Mouse (Mus musculus) kidney, adult 2 months (tissue): ENCODE results near the gene Nav2. TPM values are rescaled to one million over a fixed set of nuclear protein-coding genes. Genes with fewer than 3 reads are reported as not detected.

Experiments
- DNase-seq: peaks from one replicate; pipeline ENCODE4 v3.0.0; 2021
- H3K27ac ChIP-seq: fragments of 200-500 bp; 2 replicates; pipeline ENCODE4 v1.5.1; 2012; ENCODE audit warnings: low read depth, low read length, control low read depth, inconsistent platforms; ENCODE audit not compliant: insufficient read depth
- H3K27me3 ChIP-seq: fragments of 200-500 bp; replicated peaks from 2 replicates; pipeline ENCODE4 v1.6.1; 2012; ENCODE audit warnings: mild to moderate bottlenecking, moderate library complexity, low read length, inconsistent platforms; ENCODE audit not compliant: control insufficient read depth, insufficient read depth
- H3K36me3 ChIP-seq: fragments of 200-500 bp; 2 replicates; pipeline ENCODE4 v1.6.1; 2012; ENCODE audit warnings: mild to moderate bottlenecking, moderate library complexity, low read length, inconsistent platforms; ENCODE audit not compliant: control insufficient read depth, insufficient read depth
- H3K4me1 ChIP-seq: fragments of 200-500 bp; 2 replicates; pipeline ENCODE4 v1.6.1; 2011; ENCODE audit warnings: low read length; ENCODE audit not compliant: control insufficient read depth, insufficient read depth
- H3K4me3 ChIP-seq: fragments of 200-500 bp; 2 replicates; pipeline ENCODE4 v1.5.1; 2011; ENCODE audit warnings: mild to moderate bottlenecking, low read depth, low read length, control low read depth; ENCODE audit not compliant: insufficient read depth
- CTCF ChIP-seq: fragments of 200-500 bp; conservative IDR thresholded peaks from 2 replicates; pipeline ENCODE4 v1.5.1; 2011; ENCODE audit warnings: low read depth, mild to moderate bottlenecking, control low read depth, low read length, moderate library complexity, mixed read lengths; ENCODE audit not compliant: insufficient read depth, insufficient read length
- POLR2A ChIP-seq: fragments of 200-500 bp; IDR thresholded peaks from one replicate; pipeline ENCODE4 v1.6.1; 2011; ENCODE audit warnings: low read depth, low read length, control low read depth
- WGBS: fragments of 180-500 bp; shearing (Covaris S2); methylation state at CpG from one replicate; pipeline ENCODE4 v1.1.7; 2018; 5-methylcytosine and 5-hydroxymethylcytosine counted together
- polyA plus RNA-seq: library from polyadenylated mRNA; depleted of rRNA; stranded (reverse); fragments of >200 nt; gene quantifications from 2 replicates; pipeline ENCODE4 v1.2.3, GENCODE M21; 2012

The Nav2 gene
- polyA plus RNA-seq, 1 experiment = 18.3 TPM

DNA sequence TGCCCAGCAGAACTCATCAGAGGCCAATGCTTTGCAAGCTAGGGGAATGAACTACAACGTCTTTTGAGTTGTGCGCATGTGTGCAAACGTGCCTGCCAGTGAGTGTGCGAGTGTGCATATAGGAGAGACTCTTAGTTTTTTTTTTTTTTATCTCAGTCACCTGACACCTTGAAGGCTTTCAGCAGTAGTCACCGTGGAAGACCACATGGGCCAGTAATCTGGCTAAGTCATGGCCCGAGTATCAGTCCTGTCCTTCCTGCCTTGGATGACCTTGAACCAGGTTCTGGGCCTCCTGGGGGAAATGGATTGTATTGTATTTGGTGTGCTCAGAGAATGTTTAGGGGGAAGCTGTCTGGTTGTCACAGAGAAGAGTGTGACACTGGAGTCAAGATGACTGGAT, 625.7 kb downstream of the Nav2 start:
- WGBS = 52% methylated on average over 6 of the region's 6 CpGs
- Histone ChIP-seq H3K4me1 (peaks cover 11% of the 10 kb centered on the region), H3K27me3 (no peaks in the 10 kb centered on the region), H3K4me3 (no peak overlapping the region), H3K27ac (peak overlapping the region; percentile 54), H3K36me3 (no peaks in the 10 kb centered on the region)
- TF ChIP-seq CTCF (no peak), POLR2A (no peak)
- no peak for DNase-seq

DNA sequence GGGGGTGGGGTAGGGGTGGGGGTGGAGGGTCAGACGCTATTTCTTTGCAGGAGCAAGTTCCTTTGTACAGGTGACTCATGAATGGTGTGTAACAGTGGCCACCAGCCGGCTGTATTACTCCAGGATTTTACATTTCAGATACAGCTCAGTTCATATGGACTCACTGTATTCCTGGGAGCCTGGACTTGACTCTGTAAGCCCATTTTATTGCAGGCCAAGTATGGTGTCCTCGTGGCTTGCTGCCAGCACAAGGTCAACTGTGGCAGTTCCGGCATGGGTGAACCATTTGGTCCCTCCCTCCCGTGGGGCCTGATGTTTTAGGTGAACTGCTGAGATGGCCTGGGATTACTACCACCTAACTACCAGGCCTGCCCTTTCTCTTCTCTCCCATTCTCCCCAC, 629.8 kb downstream of the Nav2 start:
- H3K36me3 ChIP-seq = no peaks in the 10 kb centered on the region
- peak; percentile 66 for DNase-seq
- no peaks in the 10 kb centered on the region for H3K27me3 ChIP-seq
- WGBS = 39% methylated on average over 5 of the region's 5 CpGs
- H3K27ac ChIP-seq = no peak overlapping the region
- TF ChIP-seq CTCF (no peak), POLR2A (no peak)
- H3K4me1 ChIP-seq = peaks cover 5% of the 10 kb centered on the region
- no peak overlapping the region for H3K4me3 ChIP-seq

DNA sequence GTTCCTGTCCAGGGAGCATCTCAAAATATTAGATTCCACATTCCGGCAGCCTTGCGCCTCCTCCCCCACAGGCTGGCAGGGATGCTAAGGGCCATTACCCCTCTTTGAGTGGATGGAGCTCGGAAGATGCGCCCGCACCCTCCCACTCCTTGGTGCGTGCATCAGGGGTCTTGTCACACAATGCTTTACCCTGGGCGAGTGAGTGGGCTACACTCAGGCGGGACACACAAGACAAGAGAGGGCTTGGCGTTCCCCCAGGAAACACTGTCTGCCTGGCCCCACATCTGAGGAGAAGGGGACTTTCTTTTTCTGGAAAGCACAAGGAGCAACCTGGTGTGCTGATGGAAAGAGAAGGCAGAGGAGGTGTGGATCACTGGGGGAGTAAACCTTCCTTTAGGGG, 631.7 kb downstream of the Nav2 start:
- TF ChIP-seq CTCF = no peak
- TF ChIP-seq POLR2A = no peak
- Histone ChIP-seq H3K4me3 (no peak overlapping the region), H3K36me3 (no peaks in the 10 kb centered on the region), H3K4me1 (no peaks in the 10 kb centered on the region), H3K27ac (no peak overlapping the region), H3K27me3 (no peaks in the 10 kb centered on the region)
- no peak for DNase-seq
- WGBS = 83% methylated on average over 9 of the region's 9 CpGs

DNA sequence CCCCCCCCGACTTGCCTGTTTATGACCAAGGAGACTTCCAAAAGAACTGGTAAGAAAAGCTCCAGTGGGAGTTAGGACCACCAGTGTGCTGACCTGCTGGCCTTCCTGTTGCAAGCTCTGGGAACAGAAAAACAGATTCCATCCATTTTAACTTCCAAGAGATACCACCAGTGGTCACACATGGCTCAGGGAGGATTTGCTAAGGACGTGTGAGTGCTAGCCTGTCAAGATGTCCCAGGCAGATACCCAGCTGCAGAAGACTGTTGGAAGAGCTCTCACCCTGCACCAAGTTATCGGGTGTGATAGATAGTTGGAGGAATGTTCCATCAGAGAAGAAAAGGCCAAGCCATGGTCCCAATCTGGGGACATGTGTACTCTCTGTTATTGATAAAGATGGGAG, 633.6 kb downstream of the Nav2 start:
- H3K36me3 ChIP-seq = no peaks in the 10 kb centered on the region
- H3K4me1 ChIP-seq = no peaks in the 10 kb centered on the region
- TF ChIP-seq POLR2A (no peak), CTCF (no peak)
- DNase-seq = no peak
- H3K27me3 ChIP-seq = no peaks in the 10 kb centered on the region
- no peak overlapping the region for H3K27ac ChIP-seq
- 70% methylated on average over 3 of the region's 3 CpGs for WGBS
- no peak overlapping the region for H3K4me3 ChIP-seq

DNA sequence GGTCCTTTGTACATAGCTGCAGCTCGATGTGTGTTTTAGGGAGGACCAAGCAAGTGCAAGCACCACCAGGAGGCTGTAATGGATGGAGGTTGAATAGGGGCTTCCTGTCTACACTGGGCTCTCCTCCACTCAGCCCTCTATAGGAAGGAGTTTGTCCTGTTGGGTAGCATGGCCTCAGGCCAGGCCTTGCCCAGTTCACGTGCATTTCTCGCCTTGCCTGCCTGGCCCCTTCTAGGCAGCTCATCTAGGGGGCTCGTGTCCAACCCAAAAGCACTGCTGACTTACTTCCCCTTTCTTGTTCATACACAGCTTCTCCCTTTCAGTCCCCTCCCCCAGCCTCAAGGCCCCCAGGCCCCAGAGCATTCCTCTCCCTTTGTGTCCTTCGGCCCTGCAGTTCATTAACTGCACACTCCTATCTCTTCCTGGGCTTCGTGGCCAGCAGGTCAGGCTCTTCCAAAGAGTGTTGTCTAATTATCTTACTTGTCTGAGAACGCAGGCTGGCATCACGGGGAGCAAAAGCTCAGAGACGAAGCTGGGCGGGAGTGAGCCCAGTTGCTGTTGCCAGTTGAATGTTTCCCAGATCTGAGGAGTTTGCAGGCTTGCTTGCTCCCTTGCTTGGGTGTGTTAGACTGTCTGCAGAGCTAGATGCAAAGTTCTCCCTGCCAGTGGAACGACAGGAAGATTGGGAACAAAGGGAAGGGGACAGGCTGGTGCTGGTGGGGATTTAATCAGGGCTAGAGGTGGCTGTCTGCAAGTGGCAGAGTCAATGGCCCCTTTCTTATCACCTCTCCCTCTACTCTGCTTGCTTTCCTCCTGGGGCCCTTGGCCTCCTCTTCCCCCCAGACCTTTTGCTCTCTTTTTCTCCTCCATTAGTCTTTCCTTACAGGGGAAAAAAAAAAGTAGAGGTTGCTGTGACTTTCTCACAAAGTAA, 636.5 kb downstream of the Nav2 start:
- DNase-seq = no peak
- no peaks in the 10 kb centered on the region for H3K27me3 ChIP-seq
- no peaks in the 10 kb centered on the region for H3K36me3 ChIP-seq
- 57% methylated on average over 11 of the region's 11 CpGs for WGBS
- no peak for TF ChIP-seq POLR2A
- no peak for TF ChIP-seq CTCF
- H3K27ac ChIP-seq = no peak overlapping the region
- no peak overlapping the region for H3K4me3 ChIP-seq
- H3K4me1 ChIP-seq = no peaks in the 10 kb centered on the region

DNA sequence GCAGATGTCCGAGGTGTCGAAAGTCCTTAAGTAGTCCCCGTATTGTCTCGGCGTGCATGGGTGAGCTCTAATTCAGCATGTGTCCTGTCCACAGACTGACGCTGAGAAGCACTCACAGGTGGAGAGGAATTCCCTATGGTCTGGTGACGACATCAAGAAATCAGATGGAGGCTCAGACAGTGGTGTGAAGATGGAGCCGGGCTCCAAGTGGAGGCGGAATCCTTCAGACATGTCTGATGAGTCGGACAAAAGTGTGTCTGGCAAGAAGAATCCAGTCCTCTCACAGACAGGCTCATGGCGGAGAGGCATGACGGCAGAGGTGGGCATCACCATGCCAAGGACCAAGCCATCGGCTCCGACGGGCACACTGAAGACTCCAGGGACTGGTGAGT, 637.2 kb downstream of the Nav2 start:
- H3K36me3 ChIP-seq = no peaks in the 10 kb centered on the region
- no peak overlapping the region for H3K27ac ChIP-seq
- H3K27me3 ChIP-seq = no peaks in the 10 kb centered on the region
- H3K4me3 ChIP-seq = no peak overlapping the region
- no peak for DNase-seq
- H3K4me1 ChIP-seq = no peaks in the 10 kb centered on the region
- TF ChIP-seq POLR2A (no peak), CTCF (no peak)
- 78% methylated on average over 15 of the region's 15 CpGs for WGBS

DNA sequence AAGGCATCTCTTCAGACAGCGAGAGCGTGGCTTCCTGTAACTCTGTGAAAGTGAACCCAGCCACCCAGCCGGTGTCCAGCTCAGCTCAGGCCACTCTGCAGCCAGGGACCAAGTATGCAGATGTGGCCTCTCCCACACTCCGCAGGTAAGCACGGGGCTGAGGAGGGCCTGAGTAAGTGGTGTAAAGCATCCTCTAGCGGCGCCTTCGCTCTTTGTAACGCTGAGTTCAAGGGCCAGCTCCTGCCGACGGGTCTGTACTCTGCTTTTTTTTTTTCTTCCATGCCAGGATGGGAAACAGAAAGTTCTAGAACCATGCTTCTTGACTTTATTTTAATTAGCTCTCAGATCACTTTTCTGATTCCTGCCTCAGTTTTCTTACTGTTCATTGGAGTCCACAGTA, 639.9 kb downstream of the Nav2 start:
- DNase-seq = no peak
- Histone ChIP-seq H3K27me3 (no peaks in the 10 kb centered on the region), H3K27ac (no peak overlapping the region), H3K4me1 (no peaks in the 10 kb centered on the region), H3K36me3 (no peaks in the 10 kb centered on the region), H3K4me3 (no peak overlapping the region)
- 82% methylated on average over 11 of the region's 11 CpGs for WGBS
- TF ChIP-seq POLR2A = no peak
- no peak for TF ChIP-seq CTCF
